Mouse (Mus musculus): ENCODE results near the gene 4930415L06Rik.

4930415L06Rik gene

GRCm38 (mm10) chrX:89932752-89933151, at the start of gene 4930415L06Rik:
Gene 4930415L06Rik, minus strand, starts transcription at chrX:89932852.
- no peak for DNase-seq (ENCODE audit: low spot score in 2 of 2)

GRCm38 (mm10) chrX:89978621-89979020, 46.0 kb upstream of the 4930415L06Rik start:
- no peak for DNase-seq (ENCODE audit: low spot score in 2 of 2)

GRCm38 (mm10) chrX:89904871-89905270, 27.8 kb downstream of the 4930415L06Rik start:
- no peak for DNase-seq (ENCODE audit: low spot score in 2 of 2)
